ENCODE assay signal across 16 mouse cellular contexts in the genomic region with DNA sequence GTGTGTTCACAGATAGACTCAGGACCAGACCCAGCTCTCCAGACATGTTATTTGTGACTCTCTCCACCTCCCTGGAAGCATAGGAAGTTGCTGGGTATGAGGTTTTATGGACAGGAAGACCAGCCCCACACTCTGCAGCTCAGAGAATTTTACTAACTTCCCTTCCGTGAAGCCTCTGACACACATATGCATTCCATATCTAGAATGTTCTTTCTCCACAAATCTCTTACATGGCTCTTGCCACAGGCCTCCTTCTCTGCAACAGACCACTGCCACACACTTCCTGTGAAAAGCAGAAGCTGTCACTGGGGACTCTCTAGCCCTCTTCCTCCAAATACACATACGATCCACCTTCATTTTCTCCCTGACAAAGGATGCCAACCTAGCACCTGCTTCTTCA. TPM values are rescaled to one million over a fixed set of nuclear protein-coding genes. Genes with fewer than 3 reads are reported as not detected.
A peak's percentile ranks its signal among the peaks of the same experiment; 100 is the strongest.
DNase-seq lines count a peak whose midpoint lies in the region; ATAC-seq and TF ChIP-seq lines count a peak whose summit lies in the region.
"Had no signal": no experiment of that assay in that cellular context is flagged by ENCODE, and none has a peak within 500 bp of the region (broad histone marks: within the 10 kb centered on the region; RNA-seq: fewer than 3 reads in every experiment).

No protein-coding gene starts in this region.

- intact Hi-C loops in heart, adult 2 months (cut with DNase I) = loop anchor here (10.0 kb wide), 1 partner anchor 278 kb away; the partner anchor contains the start of genes Gart and Son

- no peak for TF ChIP-seq EP300 in heart, adult 2 months (IDR thresholded peaks at IDR 0.05; ENCODE audit: insufficient read depth, low read depth, low read length)

- H3K36me3 ChIP-seq in heart, embryonic 16.5 days (ENCODE audit: control insufficient read depth, insufficient read depth) = no peaks in the 10 kb centered on the region
- H3K36me3 ChIP-seq in heart, adult 2 months (ENCODE audit: control insufficient read depth, insufficient read depth, low read length) = no peaks in the 10 kb centered on the region; the same call in 1 of the 2 replicates
- H3K36me3 ChIP-seq in megakaryocyte, embryonic 14.5 days (replicated peaks; ENCODE audit: low read length) = peaks cover 2% of the 10 kb centered on the region
- H3K36me3 ChIP-seq in midbrain, postnatal 0 days (ENCODE audit: insufficient read depth, low read length) = no peaks in the 10 kb centered on the region

- no peak for TF ChIP-seq CTCF in heart, adult 2 months (IDR thresholded peaks at IDR 0.05)
- TF ChIP-seq CTCF in midbrain, postnatal 0 days (IDR thresholded peaks at IDR 0.05) = no peak

- H3K27me3 ChIP-seq in heart, embryonic 16.5 days (ENCODE audit: control insufficient read depth, insufficient read depth, low read length) = no peaks in the 10 kb centered on the region
- no peaks in the 10 kb centered on the region for H3K27me3 ChIP-seq in heart, adult 2 months (ENCODE audit: control insufficient read depth, insufficient read depth, low read length)
- H3K27me3 ChIP-seq in megakaryocyte, embryonic 14.5 days (replicated peaks) = peaks cover 4% of the 10 kb centered on the region
- no peaks in the 10 kb centered on the region for H3K27me3 ChIP-seq in midbrain, postnatal 0 days (ENCODE audit: insufficient read depth, low read length)

- no peak for DNase-seq in heart, adult 2 months
- peak; percentile 45 to 56 for DNase-seq in B cell, adult 2 months
- DNase-seq in cerebellum, postnatal 14 days = no peak
- no peak for DNase-seq in midbrain, postnatal 0 days (ENCODE audit: low spot score)
- DNase-seq: adrenal gland, postnatal 14 days; cerebellum, adult 18-20 months; gastrocnemius, postnatal 10 days; heart, postnatal 36 days; kidney, adult 11 months had no signal

- no peak overlapping the region for H3K4me2 ChIP-seq in heart, embryonic 16.5 days (ENCODE audit: low read depth, low read length)
- H3K4me2 ChIP-seq in midbrain, postnatal 0 days (ENCODE audit: low read depth, low read length, poor library complexity, severe bottlenecking) = no peak overlapping the region

- H3K9me3 ChIP-seq in heart, embryonic 16.5 days (replicated peaks; ENCODE audit: control insufficient read depth, low read length) = no peaks in the 10 kb centered on the region
- H3K9me3 ChIP-seq in megakaryocyte, embryonic 14.5 days = peaks cover 10% of the 10 kb centered on the region
- no peaks in the 10 kb centered on the region for H3K9me3 ChIP-seq in midbrain, postnatal 0 days (ENCODE audit: low read length)

- peaks cover 18% of the 10 kb centered on the region for H3K4me1 ChIP-seq in heart, embryonic 16.5 days (ENCODE audit: control insufficient read depth, insufficient read depth, low read length)
- peaks cover 8% of the 10 kb centered on the region for H3K4me1 ChIP-seq in heart, adult 2 months (ENCODE audit: control insufficient read depth, insufficient read depth, low read length)
- H3K4me1 ChIP-seq in megakaryocyte, embryonic 14.5 days = peaks cover 45% of the 10 kb centered on the region
- H3K4me1 ChIP-seq in midbrain, postnatal 0 days (ENCODE audit: insufficient read depth, low read length) = no peaks in the 10 kb centered on the region

- no peak for ATAC-seq in heart, embryonic 16.5 days (replicated peaks; ENCODE audit: extremely low read depth, insufficient read depth, low FRiP score)
- peak; percentile 86 for ATAC-seq in common myeloid progenitor, adult 5-6 weeks (replicated peaks; ENCODE audit: low read depth, poor library complexity, severe bottlenecking)
- no peak for ATAC-seq in erythroblast, adult 5-6 weeks (replicated peaks; ENCODE audit: low FRiP score, poor library complexity, severe bottlenecking)
- no peak for ATAC-seq in midbrain, postnatal 0 days (ENCODE audit: low FRiP score)

- H3K9ac ChIP-seq in heart, embryonic 16.5 days (ENCODE audit: low read length) = no peak overlapping the region
- H3K9ac ChIP-seq in heart, adult 2 months (ENCODE audit: low read depth, low read length) = no peak overlapping the region
- no peak overlapping the region for H3K9ac ChIP-seq in midbrain, postnatal 0 days (replicated peaks; ENCODE audit: low read length, poor library complexity, severe bottlenecking)

- H3K79me2 ChIP-seq in heart, adult 2 months (replicated peaks; ENCODE audit: control insufficient read depth, insufficient read depth, low read length) = no peaks in the 10 kb centered on the region; the same call in 1 of the 2 replicates

- WGBS in heart, embryonic 16.5 days = 72% methylated on average over 2 of the region's 2 CpGs
- WGBS in heart, adult 2 months = 63% methylated on average over 2 of the region's 2 CpGs
- WGBS in midbrain, postnatal 0 days = 85% methylated on average over 2 of the region's 2 CpGs

- no peak overlapping the region for H3K4me3 ChIP-seq in heart, embryonic 16.5 days (ENCODE audit: low read length)
- no peak overlapping the region for H3K4me3 ChIP-seq in heart, adult 2 months
- H3K4me3 ChIP-seq in megakaryocyte, embryonic 14.5 days (replicated peaks) = peak overlapping the region; percentile 77
- no peak overlapping the region for H3K4me3 ChIP-seq in midbrain, postnatal 0 days (ENCODE audit: low read depth, low read length)
- H3K4me3 ChIP-seq: myocyte had no signal

- no peak for TF ChIP-seq POLR2A in heart, adult 2 months (IDR thresholded peaks at IDR 0.05; ENCODE audit: insufficient read depth, low read depth, low read length)

- H3K27ac ChIP-seq in heart, embryonic 16.5 days (ENCODE audit: low read length) = peak overlapping the region; percentile 57
- H3K27ac ChIP-seq in heart, adult 2 months = no peak overlapping the region
- no peak overlapping the region for H3K27ac ChIP-seq in midbrain, postnatal 0 days (ENCODE audit: low read depth, low read length)

RNA-seq across cellular contexts. Expression of gene Ifnar2, which starts 5.5 kb away (rescaled TPM):
- polyA plus RNA-seq in heart, embryonic 16.5 days (2015; fragmentation: Nextera tagmentation; extraction: Ambion mirVana) = 53.5 and 63.7 TPM in 2 replicates
- total RNA-seq in heart, adult 2 months (2021) = 10 to 100 TPM; 31.2 to 36.0 TPM
- 39.9 and 51.6 TPM in 2 replicates for polyA plus RNA-seq in heart, adult 2 months (2012; rRNA removed)
- total RNA-seq in common myeloid progenitor, adult 5-6 weeks (2017) = 88.3 and 115 TPM in 2 replicates
- polyA plus RNA-seq in megakaryocyte, embryonic 14.5 days (2012; ENCODE audit: insufficient read depth, low replicate concordance) = 45.8 and 47.7 TPM in 2 replicates
- total RNA-seq in erythroblast, adult 5-6 weeks (2015; ENCODE audit: low replicate concordance) = 126 and 156 TPM in 2 replicates
- 132 and 164 TPM in 2 replicates for total RNA-seq in erythroblast, adult 5-6 weeks (2017; ENCODE audit: low replicate concordance)
- 32.2 and 33.5 TPM in 2 replicates for total RNA-seq in midbrain, postnatal 0 days (2014; rRNA removed)
- polyA plus RNA-seq in midbrain, postnatal 0 days (2015; fragmentation: Nextera tagmentation; extraction: Ambion mirVana) = 40.1 and 47.5 TPM in 2 replicates

RNA-seq across cellular contexts. Expression of gene Gm21970, which starts 24.5 kb away (rescaled TPM):
- polyA plus RNA-seq in heart, embryonic 16.5 days (2015; fragmentation: Nextera tagmentation; extraction: Ambion mirVana) = not detected in 2 replicates
- total RNA-seq in heart, adult 2 months (2021) = not detected
- polyA plus RNA-seq in heart, adult 2 months (2012; rRNA removed) = not detected in 2 replicates
- not detected in 2 replicates for total RNA-seq in common myeloid progenitor, adult 5-6 weeks (2017)
- polyA plus RNA-seq in megakaryocyte, embryonic 14.5 days (2012; ENCODE audit: insufficient read depth, low replicate concordance) = not detected in 2 replicates
- 12.3 TPM in 1 of 2 replicates, not detected in the other for total RNA-seq in erythroblast, adult 5-6 weeks (2015; ENCODE audit: low replicate concordance)
- total RNA-seq in erythroblast, adult 5-6 weeks (2017; ENCODE audit: low replicate concordance) = 7.8 TPM in 1 of 2 replicates, not detected in the other
- total RNA-seq in midbrain, postnatal 0 days (2014; rRNA removed) = not detected in 2 replicates
- not detected in 2 replicates for polyA plus RNA-seq in midbrain, postnatal 0 days (2015; fragmentation: Nextera tagmentation; extraction: Ambion mirVana)
- total RNA-seq: gastrocnemius, postnatal 10 days; left cerebral cortex, postnatal 36 days had no signal
- polyA plus RNA-seq: embryonic facial prominence, embryonic 11.5 days; myocyte had no signal

RNA-seq across cellular contexts. Expression of gene Il10rb, which starts 38.9 kb away (rescaled TPM):
- polyA plus RNA-seq in heart, embryonic 16.5 days (2015; fragmentation: Nextera tagmentation; extraction: Ambion mirVana) = 71.3 and 75.1 TPM in 2 replicates
- 100 to 1,000 TPM in 1 of 2 experiments, 10 to 100 TPM in 1; 98.2 to 122 TPM for total RNA-seq in heart, adult 2 months (2021)
- 136 and 182 TPM in 2 replicates for polyA plus RNA-seq in heart, adult 2 months (2012; rRNA removed)
- 34.8 and 53.2 TPM in 2 replicates for total RNA-seq in common myeloid progenitor, adult 5-6 weeks (2017)
- polyA plus RNA-seq in megakaryocyte, embryonic 14.5 days (2012; ENCODE audit: insufficient read depth, low replicate concordance) = 2.0 and 13.1 TPM in 2 replicates
- total RNA-seq in erythroblast, adult 5-6 weeks (2015; ENCODE audit: low replicate concordance) = 43.9 and 52.3 TPM in 2 replicates
- 39.4 and 48.8 TPM in 2 replicates for total RNA-seq in erythroblast, adult 5-6 weeks (2017; ENCODE audit: low replicate concordance)
- 5.5 and 7.5 TPM in 2 replicates for total RNA-seq in midbrain, postnatal 0 days (2014; rRNA removed)
- polyA plus RNA-seq in midbrain, postnatal 0 days (2015; fragmentation: Nextera tagmentation; extraction: Ambion mirVana) = 10.5 and 12.8 TPM in 2 replicates

Comparison
In these comparisons a context has a peak if more than half of its experiments do, and no peak if none do; other contexts are left out.
1. DNase-seq: peak in B cell, adult 2 months (2 of 2); none in heart, adult 2 months (0 of 2), cerebellum, postnatal 14 days (0 of 2) and midbrain, postnatal 0 days (single experiment).